ENCODE assay signal across 26 mouse cellular contexts in genomic region chr4:154536110-154536509, GRCm38 (mm10).
DNase-seq lines count a peak whose midpoint lies in the region; ATAC-seq and TF ChIP-seq lines count a peak whose summit lies in the region.
"Had no signal": no experiment of that assay in that cellular context is flagged by ENCODE, and none has a peak within 500 bp of the region (broad histone marks: within the 10 kb centered on the region; RNA-seq: fewer than 3 reads in every experiment).

No protein-coding gene starts in this region.

- H3K27ac ChIP-seq in hindbrain, postnatal 0 days, result no peak overlapping the region
- H3K27ac ChIP-seq in hindbrain, embryonic 13.5 days, result no peak overlapping the region
- no peak overlapping the region for H3K27ac ChIP-seq in lung, postnatal 0 days (ENCODE audit: low read length)
- H3K27ac ChIP-seq in intestine, embryonic 16.5 days (ENCODE audit: low read length), result no peak overlapping the region
- H3K27ac ChIP-seq: embryonic facial prominence, embryonic 15.5 days; heart, embryonic 10.5 days; hindbrain, embryonic 12.5 days; midbrain, embryonic 13.5 days; neural tube, embryonic 13.5 days had no signal

- H3K4me2 ChIP-seq in hindbrain, postnatal 0 days (ENCODE audit: low read depth, low read length), result no peak overlapping the region
- no peak overlapping the region for H3K4me2 ChIP-seq in hindbrain, embryonic 13.5 days
- H3K4me2 ChIP-seq in lung, postnatal 0 days (replicated peaks; ENCODE audit: low read depth, low read length), result no peak overlapping the region
- no peak overlapping the region for H3K4me2 ChIP-seq in intestine, embryonic 16.5 days (ENCODE audit: low read depth, low read length)
- H3K4me2 ChIP-seq: embryonic facial prominence, embryonic 15.5 days; hindbrain, embryonic 12.5 days; midbrain, embryonic 13.5 days; neural tube, embryonic 13.5 days had no signal

- TF ChIP-seq EP300 in lung, postnatal 0 days (IDR thresholded peaks at IDR 0.05), result no peak

- no peak for TF ChIP-seq CTCF in hindbrain, postnatal 0 days (IDR thresholded peaks at IDR 0.05; ENCODE audit: low read depth)
- TF ChIP-seq CTCF in lung, postnatal 0 days (IDR thresholded peaks at IDR 0.05), result no peak

- no peak overlapping the region for H3K4me3 ChIP-seq in hindbrain, postnatal 0 days (ENCODE audit: low read length)
- no peak overlapping the region for H3K4me3 ChIP-seq in hindbrain, embryonic 13.5 days
- H3K4me3 ChIP-seq in lung, postnatal 0 days (ENCODE audit: low read depth, low read length), result no peak overlapping the region
- H3K4me3 ChIP-seq in intestine, embryonic 16.5 days (ENCODE audit: low read length), result no peak overlapping the region
- H3K4me3 ChIP-seq: embryonic facial prominence, embryonic 15.5 days; heart, embryonic 10.5 days; hindbrain, embryonic 12.5 days; megakaryocyte, embryonic 14.5 days; midbrain, embryonic 13.5 days; myocyte; neural tube, embryonic 13.5 days had no signal

- H3K27me3 ChIP-seq in hindbrain, postnatal 0 days (ENCODE audit: insufficient read depth, low read length), result no peaks in the 10 kb centered on the region
- H3K27me3 ChIP-seq in hindbrain, embryonic 13.5 days, result peaks cover 36% of the 10 kb centered on the region
- no peaks in the 10 kb centered on the region for H3K27me3 ChIP-seq in lung, postnatal 0 days (replicated peaks; ENCODE audit: insufficient read depth, low read length)
- H3K27me3 ChIP-seq in intestine, embryonic 16.5 days (replicated peaks; ENCODE audit: control insufficient read depth, insufficient read depth, low read length), result no peaks in the 10 kb centered on the region
- H3K27me3 ChIP-seq: embryonic facial prominence, embryonic 15.5 days had no signal

- H3K36me3 ChIP-seq in hindbrain, postnatal 0 days (ENCODE audit: insufficient read depth, low read length), result no peaks in the 10 kb centered on the region
- H3K36me3 ChIP-seq in hindbrain, embryonic 13.5 days, result no peaks in the 10 kb centered on the region
- no peaks in the 10 kb centered on the region for H3K36me3 ChIP-seq in lung, postnatal 0 days (ENCODE audit: insufficient read depth, low read length)
- H3K36me3 ChIP-seq in intestine, embryonic 16.5 days (ENCODE audit: control insufficient read depth, insufficient read depth, low read length), result no peaks in the 10 kb centered on the region
- H3K36me3 ChIP-seq: embryonic facial prominence, embryonic 15.5 days; heart, embryonic 10.5 days; hindbrain, embryonic 12.5 days; midbrain, embryonic 13.5 days; neural tube, embryonic 13.5 days had no signal

- 55% methylated on average over 5 of the region's 5 CpGs for WGBS in hindbrain, postnatal 0 days
- 70% methylated on average over 5 of the region's 5 CpGs for WGBS in hindbrain, embryonic 13.5 days
- WGBS in lung, postnatal 0 days, result 50% methylated on average over 5 of the region's 5 CpGs
- WGBS in intestine, embryonic 16.5 days, result 65% methylated on average over 5 of the region's 5 CpGs

- H3K9ac ChIP-seq in hindbrain, postnatal 0 days (replicated peaks; ENCODE audit: low read length), result no peak overlapping the region
- no peak overlapping the region for H3K9ac ChIP-seq in hindbrain, embryonic 13.5 days
- H3K9ac ChIP-seq in lung, postnatal 0 days (replicated peaks; ENCODE audit: low read depth), result no peak overlapping the region
- H3K9ac ChIP-seq in intestine, embryonic 16.5 days (ENCODE audit: low read depth, low read length), result no peak overlapping the region
- H3K9ac ChIP-seq: embryonic facial prominence, embryonic 15.5 days; hindbrain, embryonic 12.5 days; midbrain, embryonic 13.5 days; neural tube, embryonic 13.5 days had no signal

- no peaks in the 10 kb centered on the region for H3K4me1 ChIP-seq in hindbrain, postnatal 0 days (ENCODE audit: insufficient read depth, low read length)
- peaks cover 28% of the 10 kb centered on the region for H3K4me1 ChIP-seq in hindbrain, embryonic 13.5 days (replicated peaks)
- H3K4me1 ChIP-seq in lung, postnatal 0 days (ENCODE audit: insufficient read depth, low read depth, low read length), result 0 out of 2 replicates have a peak, but pooled peaks cover 2% of the 10 kb centered on the region
- peaks cover 7% of the 10 kb centered on the region for H3K4me1 ChIP-seq in intestine, embryonic 16.5 days (ENCODE audit: control insufficient read depth, insufficient read depth, low read length)

- no peak for DNase-seq in hindbrain, postnatal 0 days (ENCODE audit: low spot score)
- DNase-seq in lung, postnatal 0 days (ENCODE audit: low spot score), result no peak
- no peak for DNase-seq in lung, postnatal 36 days
- DNase-seq in spleen, postnatal 14 days (ENCODE audit: low spot score in 2 of 2), result no peak
- DNase-seq in embryo, embryonic 10 days (ENCODE audit: low spot score), result no peak
- DNase-seq: adrenal gland, adult 8-10 months; cerebellum, adult 2 months; cerebellum, postnatal 25 days; embryo, embryonic 11 days; heart, postnatal 10 days; layer of hippocampus, adult 9-11 months; lung, adult 2 months; right cerebral cortex, postnatal 25 days; spleen, adult 18-20 months; thymus, postnatal 25 days had no signal

- H3K9me3 ChIP-seq in hindbrain, postnatal 0 days (ENCODE audit: low read length), result no peaks in the 10 kb centered on the region
- H3K9me3 ChIP-seq in hindbrain, embryonic 13.5 days, result no peaks in the 10 kb centered on the region
- no peaks in the 10 kb centered on the region for H3K9me3 ChIP-seq in lung, postnatal 0 days (ENCODE audit: low read length)
- H3K9me3 ChIP-seq in intestine, embryonic 16.5 days (ENCODE audit: control insufficient read depth, low read length), result no peaks in the 10 kb centered on the region
- H3K9me3 ChIP-seq: embryonic facial prominence, embryonic 15.5 days; heart, embryonic 10.5 days; hindbrain, embryonic 12.5 days; megakaryocyte, embryonic 14.5 days; midbrain, embryonic 13.5 days; neural tube, embryonic 13.5 days had no signal

- ATAC-seq in hindbrain, postnatal 0 days, result peak; percentile 15; the same call in 1 of the 2 replicates
- ATAC-seq in hindbrain, embryonic 13.5 days (ENCODE audit: low FRiP score), result no peak
- ATAC-seq in lung, postnatal 0 days, result peak; percentile 17; the same call in 1 of the 2 replicates
- ATAC-seq in intestine, embryonic 16.5 days, result peak; percentile 45; the same call in 1 of the 2 replicates
- ATAC-seq: activated CD4-positive, CD25-positive, alpha-beta regulatory T cell, adult 4 months; inflammation-experienced regulatory T-cells, adult 6 months; midbrain, embryonic 13.5 days had no signal
